Mouse (Mus musculus): ENCODE measurements at regions not wholly inside any gene's neighbourhood (a gene's known extent, or its start where the extent isn't known, plus 50 kb on each side); places are given as distances from the start of the nearest gene placed in this dataset.

- TF ChIP-seq EP300 (IDR thresholded peaks at IDR 0.05; ENCODE audit: low read depth) (no peak), CTCF (IDR thresholded peaks at IDR 0.05; ENCODE audit: low read depth) (no peak)
Observed at GRCm38 (mm10) chr14:123201426-123202274, 217.8 kb upstream of the Tmtc4 start.

All from liver, embryonic 14.5 days (tissue).